Mouse (Mus musculus) forebrain, embryonic 11.5 days (tissue): ENCODE measurements at regions not wholly inside any gene's neighbourhood (a gene's known extent, or its start where the extent isn't known, plus 50 kb on each side); places are given as distances from the start of the nearest gene placed in this dataset.
A peak's percentile ranks its signal among the peaks of the same experiment; 100 is the strongest.

ENCODE experiments used
- ATAC-seq: fragments of 200-750 bp; cut with Nextera tagmentation; replicated peaks from 2 replicates; pipeline ENCODE4 v1.8.0; 2017; ENCODE audit warnings: moderate TSS enrichment; ENCODE audit not compliant: low FRiP score
- DNase-seq: peaks from one replicate; pipeline ENCODE4 v3.0.0-alpha.2; 2017; ENCODE audit warnings: low spot score
- H3K27ac ChIP-seq: fragments of 300-500 bp; sonication (generic); 2 replicates; pipeline ENCODE4 v1.5.1; 2014; ENCODE audit warnings: low read depth, low read length
- H3K27me3 ChIP-seq: fragments of 300-500 bp; sonication (generic); 2 replicates; pipeline ENCODE4 v1.6.1; 2014; ENCODE audit warnings: mild to moderate bottlenecking, low read length, mixed read lengths; ENCODE audit not compliant: control insufficient read depth, insufficient read depth
- H3K36me3 ChIP-seq: fragments of 300-500 bp; sonication (generic); 2 replicates; pipeline ENCODE4 v1.6.1; 2014; ENCODE audit warnings: mild to moderate bottlenecking, low read length, moderate library complexity, mixed read lengths; ENCODE audit not compliant: control insufficient read depth, insufficient read depth
- H3K4me1 ChIP-seq: fragments of 300-500 bp; sonication (generic); replicated peaks from 2 replicates; pipeline ENCODE4 v1.6.1; 2014; ENCODE audit warnings: low read length, mixed read lengths; ENCODE audit not compliant: control insufficient read depth, insufficient read depth
- H3K4me2 ChIP-seq: fragments of 300-500 bp; sonication (generic); 2 replicates; pipeline ENCODE4 v1.6.1; 2014; ENCODE audit warnings: low read depth, mild to moderate bottlenecking, low read length, moderate library complexity, mixed read lengths; ENCODE audit not compliant: severe bottlenecking
- H3K4me3 ChIP-seq: fragments of 300-500 bp; sonication (generic); 2 replicates; pipeline ENCODE4 v1.5.1; 2014; ENCODE audit warnings: low read depth, low read length
- H3K9ac ChIP-seq: fragments of 300-500 bp; sonication (generic); 2 replicates; pipeline ENCODE4 v1.6.1; 2014; ENCODE audit warnings: low read length
- H3K9me3 ChIP-seq: fragments of 300-500 bp; sonication (generic); 2 replicates; pipeline ENCODE4 v1.6.1; 2016; ENCODE audit warnings: low read length, mixed read lengths; ENCODE audit not compliant: control insufficient read depth
- WGBS: fragments of 180-500 bp; shearing (Covaris S2); extraction: QIAGEN DNeasy Blood & Tissue Kit; methylation state at CpG from one replicate; pipeline ENCODE4 v1.1.7; 2014; 5-methylcytosine and 5-hydroxymethylcytosine counted together

- Histone ChIP-seq H3K9me3 (no peaks in the 10 kb centered on the region), H3K27me3 (peaks cover 30% of the 10 kb centered on the region), H3K36me3 (no peaks in the 10 kb centered on the region), H3K27ac (no peak overlapping the region), H3K4me3 (peak overlapping the region; percentile 62), H3K9ac (peak overlapping the region; percentile 62), H3K4me1 (peaks cover 8% of the 10 kb centered on the region), H3K4me2 (peak overlapping the region; percentile 95)
- WGBS: under 1% methylated on average over 101 of the region's 108 CpGs
- peak; percentile 67 for DNase-seq
- ATAC-seq: peak; percentile 60
Observed at GRCm38 (mm10) chr1:34750061-34751054, 92.5 kb downstream of the Fam168b start.

GRCm38 (mm10) chr1:34751128-34751527 lies 91.7 kb downstream of the Fam168b start:
- no peak for ATAC-seq
- peaks cover 8% of the 10 kb centered on the region for H3K4me1 ChIP-seq
- H3K36me3 ChIP-seq: no peaks in the 10 kb centered on the region
- DNase-seq: no peak
- H3K27me3 ChIP-seq: peaks cover 30% of the 10 kb centered on the region
- no peaks in the 10 kb centered on the region for H3K9me3 ChIP-seq
- H3K27ac ChIP-seq: no peak overlapping the region
- WGBS: 3% methylated on average over 5 of the region's 6 CpGs
- H3K9ac ChIP-seq: peak overlapping the region; percentile 62; the same call in 1 of the 2 replicates
- H3K4me3 ChIP-seq: peak overlapping the region; percentile 62
- H3K4me2 ChIP-seq: peak overlapping the region; percentile 95

- H3K36me3 ChIP-seq: no peaks in the 10 kb centered on the region
- H3K4me2 ChIP-seq: no peak overlapping the region
- peaks cover 28% of the 10 kb centered on the region for H3K27me3 ChIP-seq
- ATAC-seq: no peak
- no peak overlapping the region for H3K4me3 ChIP-seq
- H3K4me1 ChIP-seq: peaks cover 8% of the 10 kb centered on the region
- no peak for DNase-seq
- no peak overlapping the region for H3K9ac ChIP-seq
- WGBS: 56% methylated on average over 5 of the region's 5 CpGs
- no peaks in the 10 kb centered on the region for H3K9me3 ChIP-seq
- H3K27ac ChIP-seq: no peak overlapping the region
Observed at GRCm38 (mm10) chr1:34753581-34753980, 89.3 kb downstream of the Fam168b start.

GRCm38 (mm10) chr1:34760547-34760946 lies 82.3 kb downstream of the Fam168b start:
- Histone ChIP-seq H3K4me3 (no peak overlapping the region), H3K4me1 (no peaks in the 10 kb centered on the region), H3K9ac (no peak overlapping the region), H3K36me3 (no peaks in the 10 kb centered on the region), H3K27me3 (no peaks in the 10 kb centered on the region), H3K27ac (no peak overlapping the region), H3K9me3 (no peaks in the 10 kb centered on the region), H3K4me2 (no peak overlapping the region)
- no peak for ATAC-seq
- DNase-seq: no peak
- 80% methylated on average over 4 of the region's 4 CpGs for WGBS

GRCm38 (mm10) chr1:34761436-34761835 lies 81.4 kb downstream of the Fam168b start:
- H3K36me3 ChIP-seq: no peaks in the 10 kb centered on the region
- H3K9me3 ChIP-seq: no peaks in the 10 kb centered on the region
- no peaks in the 10 kb centered on the region for H3K4me1 ChIP-seq
- DNase-seq: no peak
- H3K27ac ChIP-seq: no peak overlapping the region
- H3K4me3 ChIP-seq: no peak overlapping the region
- H3K27me3 ChIP-seq: no peaks in the 10 kb centered on the region
- H3K4me2 ChIP-seq: no peak overlapping the region
- no peak for ATAC-seq
- no peak overlapping the region for H3K9ac ChIP-seq

- Histone ChIP-seq H3K9ac (no peak overlapping the region), H3K36me3 (no peaks in the 10 kb centered on the region), H3K4me3 (no peak overlapping the region), H3K9me3 (no peaks in the 10 kb centered on the region), H3K4me2 (no peak overlapping the region), H3K27me3 (no peaks in the 10 kb centered on the region), H3K4me1 (no peaks in the 10 kb centered on the region), H3K27ac (no peak overlapping the region)
- 87% methylated on average over 5 of the region's 5 CpGs for WGBS
- no peak for ATAC-seq
- no peak for DNase-seq
Observed at GRCm38 (mm10) chr1:34761870-34762269, 81.0 kb downstream of the Fam168b start.
